Mouse (Mus musculus) v-Abl transformed pro-B cells (cell line): ENCODE results near the gene Rundc3a.

ENCODE experiments used
- in situ Hi-C, 2 experiments: fragments of 400-800 bp; cut with MboI; formaldehyde crosslinking; loops; one replicate each; pipeline ENCODE4 v1.15.1; 2025; ENCODE audit not compliant: unreplicated experiment in 2 of 2

Rundc3a gene

DNA sequence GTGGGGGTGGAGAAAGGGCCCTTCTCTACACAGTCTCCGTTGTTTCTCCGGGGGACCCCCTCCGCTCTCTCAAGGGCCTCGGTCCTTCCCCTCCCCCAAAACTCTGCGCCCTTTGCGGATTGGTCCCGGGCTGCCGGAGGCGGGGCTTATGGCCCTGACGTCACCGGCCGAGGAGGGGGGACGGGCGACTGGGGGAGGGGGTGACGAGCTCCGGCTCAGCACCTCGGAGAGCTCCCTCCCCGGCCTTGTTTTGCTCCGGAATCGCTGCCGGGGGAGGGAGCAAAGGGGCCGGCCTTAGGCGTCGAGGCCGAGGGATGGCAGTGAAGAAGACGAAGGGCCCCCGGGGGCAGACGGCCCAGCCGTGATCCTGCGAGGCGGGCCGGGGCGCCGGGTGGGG, at the start of gene Rundc3a:
TSS of gene Rundc3a (plus strand) at position 166 of the 397 bp plus-strand sequence.
- in situ Hi-C loops, result no loop called here

DNA sequence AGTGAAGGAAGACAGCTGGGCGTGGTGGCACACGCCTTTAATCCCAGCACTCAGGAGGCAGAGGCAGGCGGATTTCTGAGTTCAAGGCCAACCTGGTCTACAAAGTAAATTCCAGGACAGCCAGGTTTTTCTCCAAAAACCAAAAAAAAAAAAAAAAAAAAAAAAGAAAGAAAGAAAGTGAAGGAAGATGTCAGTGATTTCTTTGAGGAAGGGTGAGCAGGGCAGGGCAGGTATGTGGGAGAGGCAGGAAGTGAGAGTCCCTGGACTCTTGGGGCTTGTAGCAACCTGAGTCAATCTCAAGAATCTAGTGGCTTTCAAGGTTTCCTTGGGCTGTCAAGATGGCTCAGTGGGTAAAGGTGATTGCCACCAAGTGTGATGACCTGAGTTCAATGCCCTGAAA, 48.7 kb upstream of the Rundc3a start:
- in situ Hi-C loops, result no loop called here

DNA sequence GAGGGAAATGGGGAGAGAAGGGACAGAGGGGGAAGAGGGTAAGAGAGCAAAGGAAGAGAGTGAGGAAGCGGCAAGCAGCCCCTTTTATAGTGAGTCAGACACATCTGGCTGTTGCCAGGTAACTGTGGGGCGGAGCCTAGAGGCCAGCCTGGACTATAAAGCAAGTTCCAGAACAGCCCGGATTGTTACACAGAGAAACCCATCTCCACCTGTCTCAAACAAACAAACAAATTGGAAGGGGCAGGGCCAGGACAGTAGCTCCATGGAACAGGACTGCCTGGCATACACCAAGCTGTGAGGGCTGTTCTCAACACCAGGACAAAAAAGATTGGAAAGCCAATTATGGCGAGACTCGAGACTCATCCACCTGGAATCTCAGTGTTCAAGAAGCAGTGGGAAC, 46.3 kb upstream of the Rundc3a start:
- in situ Hi-C loops, result no loop called here

DNA sequence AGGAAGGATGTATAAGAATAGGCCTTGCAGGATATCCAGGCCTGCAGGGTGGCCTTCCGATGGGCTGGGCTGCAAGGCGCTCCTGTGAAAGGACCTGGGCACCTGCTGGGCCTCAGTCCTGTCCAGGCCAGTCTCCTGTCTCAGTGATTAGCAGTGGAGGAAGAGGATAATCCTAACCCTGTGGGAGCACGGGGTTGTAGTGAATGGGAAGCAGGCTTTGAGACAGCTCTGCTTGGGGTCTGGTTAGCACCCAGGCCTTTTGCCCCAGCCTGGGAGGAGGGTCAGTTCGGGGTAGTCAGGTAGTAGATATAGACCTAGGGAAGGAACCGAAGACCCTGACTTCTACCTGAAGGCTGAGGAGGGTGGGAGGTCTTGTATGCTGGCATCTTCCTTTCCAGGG, 45.5 kb upstream of the Rundc3a start:
- in situ Hi-C loops, result no loop called here

DNA sequence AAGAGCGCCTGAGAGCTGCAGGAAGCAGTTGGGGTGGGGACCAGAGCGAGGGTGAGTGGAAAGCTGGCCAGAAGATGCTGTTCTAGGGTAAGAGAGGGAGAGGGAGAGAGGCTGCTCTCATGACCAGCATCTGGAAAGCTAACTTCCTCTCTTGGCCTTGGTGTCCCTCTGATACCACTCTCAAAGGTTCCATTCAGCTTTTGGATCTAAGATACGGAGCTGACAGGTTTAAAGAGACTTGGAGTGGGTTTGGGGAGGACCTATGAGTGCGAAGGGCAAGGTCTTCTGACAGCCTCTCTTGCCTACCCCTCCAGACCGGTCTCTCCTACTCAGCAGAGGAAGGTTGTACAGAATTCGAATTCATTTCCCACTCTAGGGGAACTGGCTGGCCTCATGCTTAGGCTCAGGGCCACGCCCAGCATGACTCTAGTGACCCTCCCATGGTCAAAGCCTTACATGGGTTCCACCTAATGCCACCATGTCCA, 45.1 kb upstream of the Rundc3a start:
- in situ Hi-C loops, result no loop called here

DNA sequence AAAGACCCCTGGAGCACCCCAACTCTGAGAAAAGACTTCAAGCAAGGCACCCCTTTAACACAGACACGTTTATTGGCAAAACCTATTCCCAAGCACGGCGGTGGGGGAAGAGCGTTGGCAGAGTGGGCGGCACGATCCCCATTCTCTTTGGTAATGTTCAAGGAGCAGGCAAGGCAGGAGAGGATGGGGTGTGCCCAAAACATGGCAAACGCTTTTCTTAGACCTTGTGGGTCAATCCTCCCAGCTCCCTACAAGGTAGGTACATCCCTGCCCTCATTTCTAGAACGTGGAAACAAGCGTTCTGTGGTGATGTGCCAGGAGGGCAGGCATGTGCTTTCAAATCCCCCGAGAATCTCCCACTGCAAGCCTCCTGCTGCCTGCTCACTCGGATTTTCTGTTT, 44.4 kb upstream of the Rundc3a start:
- in situ Hi-C loops, result no loop called here

DNA sequence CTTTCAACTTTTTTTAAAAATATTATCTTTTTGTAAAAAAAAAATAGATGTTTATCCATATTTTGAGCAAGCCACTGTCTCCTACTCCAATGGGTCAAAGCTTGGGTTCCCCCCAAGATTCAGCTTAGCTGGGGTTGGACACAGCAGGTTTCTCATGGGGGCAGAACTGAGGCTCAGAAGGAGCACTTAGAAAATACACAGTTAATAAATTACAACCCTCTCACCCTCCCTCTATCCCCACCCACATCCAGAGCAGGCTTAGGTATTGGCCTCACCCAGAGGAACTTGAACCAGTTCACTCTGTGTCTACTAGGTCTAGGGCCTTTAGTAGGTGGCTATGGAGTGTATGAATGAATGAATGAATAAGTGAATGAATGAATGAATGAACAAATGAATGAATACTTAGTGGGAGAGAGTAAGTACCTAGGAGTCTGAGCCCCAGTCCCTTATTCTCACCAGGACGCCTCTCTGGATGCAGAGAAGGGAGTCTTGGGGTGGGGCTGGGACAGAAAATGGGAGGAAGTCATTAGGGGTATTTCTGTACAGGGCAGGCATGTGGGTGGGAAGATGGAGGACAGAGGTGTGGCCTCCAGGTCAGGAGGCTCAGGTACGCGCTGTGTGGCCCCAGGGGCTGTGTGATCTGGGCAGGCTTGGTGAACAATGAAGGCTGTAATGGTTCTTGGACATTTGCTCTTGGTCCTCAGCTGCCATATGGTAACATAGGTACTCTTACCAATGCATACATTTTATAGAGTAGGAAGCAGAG, 43.8 kb upstream of the Rundc3a start:
- in situ Hi-C loops, result no loop called here

DNA sequence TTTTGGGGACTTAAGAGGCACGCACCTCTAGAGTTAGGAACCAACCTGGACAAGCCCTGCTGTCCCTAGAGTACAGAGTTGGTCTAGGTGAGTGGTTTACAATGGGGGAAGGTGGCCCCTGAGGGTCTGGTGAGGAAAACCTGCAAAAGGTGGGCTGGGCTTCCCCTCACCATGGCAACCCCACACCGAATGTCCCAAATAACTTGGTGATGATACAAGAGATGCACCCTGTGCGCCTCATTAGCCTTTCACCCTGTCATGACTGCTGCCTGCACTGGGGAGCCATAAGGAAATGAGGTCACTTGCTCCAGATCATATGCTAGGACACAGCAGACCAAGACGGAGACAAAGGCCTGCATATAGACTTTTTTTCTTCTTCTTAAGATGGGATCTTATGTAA, 42.8 kb upstream of the Rundc3a start:
- in situ Hi-C loops, result no loop called here

DNA sequence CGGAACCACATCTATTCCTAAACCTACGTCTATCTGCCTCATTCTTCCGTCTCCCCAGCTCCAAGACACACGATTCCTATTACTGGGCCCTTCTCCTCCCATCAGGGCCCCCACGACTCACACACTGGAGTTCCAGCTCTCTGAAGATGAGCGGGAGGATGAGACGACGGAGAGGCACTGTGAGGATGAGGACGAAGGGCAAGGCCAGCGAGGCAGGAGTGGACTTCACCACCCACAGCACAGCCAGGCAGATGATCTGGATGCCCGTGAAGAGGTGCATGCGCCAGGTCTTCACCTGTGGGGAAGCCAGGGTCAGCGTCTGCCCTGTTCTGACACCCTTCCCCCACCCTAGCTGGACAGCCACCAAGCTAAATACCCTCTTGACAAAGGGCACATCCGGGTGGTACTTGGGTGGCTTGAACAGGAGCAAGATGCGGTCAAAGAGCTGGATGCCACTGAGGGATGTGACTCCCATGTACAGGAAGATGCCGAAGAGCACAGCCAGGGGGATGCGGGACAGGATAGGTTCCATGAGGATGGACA, 42.2 kb upstream of the Rundc3a start:
- in situ Hi-C loops, result no loop called here

DNA sequence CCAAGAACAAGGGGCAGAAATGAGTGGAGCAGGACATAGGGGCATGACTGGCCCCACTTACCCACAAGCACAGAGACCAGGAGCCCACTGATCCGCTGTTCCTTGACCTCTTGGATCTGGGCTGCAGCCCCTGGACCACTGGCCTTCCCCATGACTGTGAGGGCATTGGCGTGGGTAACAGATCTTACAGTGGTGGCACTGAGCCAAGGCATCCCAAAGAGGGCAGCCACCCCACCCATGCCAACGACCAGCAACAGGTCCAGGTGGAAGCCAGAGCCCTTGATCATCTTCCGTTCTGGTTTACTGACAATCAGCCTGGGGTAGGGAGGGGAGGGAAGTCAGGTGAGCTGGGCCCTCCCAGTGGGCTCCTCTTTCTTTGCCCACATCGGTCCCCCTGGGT, 40.8 kb upstream of the Rundc3a start:
- in situ Hi-C loops, result no loop called here

DNA sequence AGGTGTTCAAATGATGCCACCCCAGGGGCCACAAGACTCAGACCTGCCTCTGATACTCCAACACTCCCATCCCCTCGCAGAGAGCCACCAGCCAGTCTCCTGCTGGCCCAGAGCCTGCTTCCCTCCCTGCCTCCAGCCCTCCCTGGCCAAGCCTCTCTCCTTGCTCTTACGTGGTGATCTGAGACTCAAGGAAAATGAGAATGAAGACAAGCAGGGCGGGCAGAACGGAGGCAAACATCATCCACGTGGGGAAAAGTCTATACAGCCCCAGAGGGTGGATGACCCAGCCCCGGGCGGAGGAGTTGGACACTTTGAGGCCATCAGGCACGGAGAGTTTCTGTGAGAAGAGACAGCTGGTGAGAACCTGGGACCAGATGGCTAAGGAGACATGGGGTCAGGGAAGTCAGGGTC, 40.2 kb upstream of the Rundc3a start:
- in situ Hi-C loops, result no loop called here

DNA sequence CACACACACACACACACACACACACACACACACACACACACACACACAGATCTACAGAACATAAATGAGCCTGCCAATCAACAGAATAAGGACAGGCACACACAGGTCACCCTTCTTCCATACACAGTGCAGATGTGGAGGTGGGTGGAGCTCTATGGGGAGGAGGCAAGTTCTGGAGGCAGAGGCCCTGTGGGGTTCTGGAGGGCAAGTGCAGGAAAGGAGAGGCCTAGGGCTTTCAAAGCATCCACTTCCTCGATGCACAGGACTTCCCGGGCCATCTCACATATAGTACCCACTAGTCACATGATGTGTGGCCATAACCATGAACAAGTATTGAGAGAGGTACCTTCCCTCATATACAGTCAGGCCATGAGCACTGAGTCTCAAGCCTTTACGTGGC, 37.7 kb upstream of the Rundc3a start:
- in situ Hi-C loops, result no loop called here

DNA sequence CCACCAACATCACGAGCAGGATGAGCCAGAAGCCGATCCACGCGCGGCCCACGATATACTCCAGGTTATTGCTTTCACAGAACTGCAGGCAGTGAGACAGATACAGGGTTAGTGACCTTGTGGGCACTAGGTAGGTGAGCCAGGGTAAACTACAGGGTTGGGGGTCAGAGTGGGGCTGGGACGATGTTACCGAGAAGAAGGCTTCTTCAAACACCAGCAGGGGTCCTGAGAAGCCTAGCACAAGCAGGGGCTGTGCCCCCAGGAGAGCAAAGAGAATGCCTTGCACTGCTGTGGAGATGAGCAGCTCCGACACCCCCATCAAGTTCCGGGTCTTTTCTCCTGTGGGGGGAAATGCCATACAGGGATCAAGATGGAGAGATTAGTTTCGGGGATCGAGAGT, 37.0 kb upstream of the Rundc3a start:
- in situ Hi-C loops, result no loop called here

DNA sequence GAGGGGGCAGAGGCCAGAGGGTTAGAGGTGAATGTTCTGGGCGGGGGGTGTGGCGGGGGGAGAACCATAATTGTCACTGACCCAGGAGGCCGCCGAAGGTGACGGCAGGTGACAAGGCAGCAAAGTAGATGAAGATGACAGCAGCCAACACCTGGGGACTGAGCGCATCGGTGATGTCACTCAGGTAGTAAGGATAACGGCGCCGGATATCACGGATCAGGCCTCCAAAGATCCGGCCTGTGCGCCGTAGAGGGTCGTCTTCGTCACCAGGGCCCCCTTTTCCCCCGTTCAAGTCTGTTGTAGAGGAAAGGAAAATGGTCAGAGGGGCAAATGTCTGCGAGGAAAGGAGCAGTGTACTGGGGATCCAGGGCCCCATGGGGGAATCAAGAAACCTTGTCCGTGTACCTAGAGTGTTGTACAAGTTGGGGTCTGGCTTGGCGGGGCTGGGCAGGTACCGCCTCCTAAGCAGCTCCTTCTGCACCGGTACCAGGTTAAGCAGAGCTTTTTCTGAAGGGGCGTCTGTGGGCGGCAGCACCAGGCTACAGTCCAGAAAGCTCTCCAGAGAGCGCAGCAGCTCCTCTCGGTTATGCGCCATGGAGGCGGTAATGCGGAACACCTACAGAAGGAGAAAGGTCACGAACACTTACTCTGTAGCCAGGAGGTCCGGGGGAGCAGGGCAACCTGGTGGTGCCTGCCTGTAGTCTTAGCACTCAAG, 36.4 kb upstream of the Rundc3a start:
- in situ Hi-C loops, result no loop called here

DNA sequence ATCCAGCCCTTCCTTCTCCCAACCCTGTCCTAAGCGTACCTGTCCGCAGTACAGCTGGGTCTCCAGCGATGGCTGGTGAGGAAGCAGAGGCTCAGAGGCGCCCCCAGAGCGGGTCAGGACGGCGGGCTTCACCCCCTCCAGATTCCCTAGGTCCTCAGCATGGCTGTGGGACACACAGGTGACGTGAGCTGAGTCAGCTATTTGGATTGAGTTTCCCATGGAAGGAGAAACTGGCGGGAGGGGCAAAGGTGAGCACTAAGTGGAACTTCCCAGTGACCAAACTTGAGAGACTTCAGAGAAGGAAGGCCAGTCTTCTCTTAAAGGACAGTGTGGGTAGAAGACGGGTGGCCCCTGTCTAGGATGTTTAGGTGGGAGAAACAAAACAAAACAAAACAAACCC, 34.8 kb upstream of the Rundc3a start:
- in situ Hi-C loops, result no loop called here

DNA sequence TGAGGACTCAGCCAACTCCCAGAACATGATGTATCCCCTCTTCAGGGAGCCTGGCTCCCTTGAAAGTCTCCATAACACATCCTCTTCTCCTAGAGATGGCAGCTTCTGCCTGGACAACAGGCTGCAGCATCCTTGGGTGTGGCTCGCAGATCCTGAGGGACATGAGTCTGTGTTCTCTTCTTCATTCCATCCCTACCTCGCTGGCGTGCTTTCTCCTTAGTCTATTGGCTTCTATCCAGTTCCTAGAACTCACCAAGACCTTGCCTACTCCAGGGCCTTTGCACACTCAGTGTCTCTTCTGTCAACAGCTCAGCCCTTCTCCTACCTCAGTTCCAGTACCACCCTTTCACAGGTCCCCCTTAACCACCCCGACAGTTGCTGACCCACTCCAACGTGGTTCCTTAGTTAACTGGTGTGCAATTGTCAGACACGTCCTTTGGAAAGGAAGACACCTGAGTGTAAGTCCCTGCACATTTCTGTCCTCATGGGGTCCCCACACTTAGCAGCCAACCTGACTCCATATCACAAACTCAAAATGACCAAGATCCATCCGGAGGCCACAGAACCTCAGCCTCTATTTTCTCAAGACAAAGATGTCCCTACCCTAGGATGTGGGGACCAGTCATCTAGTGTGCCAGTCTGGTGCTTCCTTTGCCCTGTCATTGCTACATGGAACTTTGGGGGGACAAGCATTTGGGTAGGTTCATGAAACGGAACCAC, 31.3 kb upstream of the Rundc3a start:
- in situ Hi-C loops, result no loop called here

DNA sequence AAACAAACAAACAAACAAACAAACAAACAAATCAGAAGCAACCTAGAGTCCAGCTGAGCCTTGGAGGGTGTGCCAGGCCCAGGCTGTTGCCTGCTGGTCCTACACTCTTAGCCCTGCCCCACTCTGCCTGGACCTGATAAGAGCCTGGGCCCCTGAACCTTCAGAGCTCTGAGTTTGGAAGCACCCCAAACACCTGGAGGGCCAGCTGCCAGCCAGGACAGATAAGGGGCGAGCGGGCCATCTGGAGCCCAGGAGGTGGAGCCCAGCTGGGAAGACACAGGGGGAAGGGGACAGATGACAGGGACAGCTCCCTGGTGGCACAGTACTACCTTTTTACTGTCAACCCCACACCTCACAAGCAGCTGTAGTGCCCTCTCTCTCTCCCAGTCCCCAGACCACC, 29.6 kb upstream of the Rundc3a start:
- in situ Hi-C loops, result no loop called here

DNA sequence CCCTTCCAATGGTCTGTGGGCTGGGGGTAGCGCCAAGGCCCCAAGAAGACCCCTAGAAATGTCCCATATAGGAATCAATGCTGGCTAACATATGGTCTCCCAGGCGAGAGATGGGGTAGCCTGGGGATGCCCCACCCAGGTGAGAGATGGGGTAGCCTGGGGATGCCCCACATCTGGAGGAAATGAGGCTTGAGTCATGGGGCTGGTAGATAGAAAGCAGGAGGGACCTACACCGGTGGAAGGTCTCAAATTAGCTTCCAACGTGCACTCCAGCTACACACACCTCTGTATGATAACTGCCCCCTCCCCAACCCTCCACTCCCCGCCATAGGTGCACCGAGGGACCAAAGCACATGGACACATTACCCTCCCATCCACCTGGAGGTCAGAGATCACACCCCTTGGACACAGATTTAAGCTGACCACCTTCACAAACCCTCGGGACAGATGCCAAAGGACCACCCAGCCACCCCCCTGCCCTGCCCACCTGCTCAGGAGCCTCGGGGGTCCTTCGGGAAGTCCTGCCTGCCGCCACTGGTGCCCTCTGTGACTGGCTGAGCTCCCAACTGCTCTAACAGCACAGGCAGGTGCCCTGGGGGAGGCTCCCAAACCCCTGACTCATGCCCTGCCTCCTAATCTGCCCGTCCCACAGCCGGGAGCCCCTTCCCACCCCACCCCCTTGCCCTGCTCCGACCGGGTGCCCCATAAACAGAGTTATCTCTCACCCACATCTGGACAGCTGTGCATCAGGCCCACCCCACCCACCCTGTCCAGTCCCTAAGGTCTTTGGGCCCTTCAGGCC, 28.4 kb upstream of the Rundc3a start:
- in situ Hi-C loops, result loop anchor here in 1 of 2 experiments (5.0 kb wide), 1 partner anchor 37 kb away; no protein-coding TSS in a partner anchor

DNA sequence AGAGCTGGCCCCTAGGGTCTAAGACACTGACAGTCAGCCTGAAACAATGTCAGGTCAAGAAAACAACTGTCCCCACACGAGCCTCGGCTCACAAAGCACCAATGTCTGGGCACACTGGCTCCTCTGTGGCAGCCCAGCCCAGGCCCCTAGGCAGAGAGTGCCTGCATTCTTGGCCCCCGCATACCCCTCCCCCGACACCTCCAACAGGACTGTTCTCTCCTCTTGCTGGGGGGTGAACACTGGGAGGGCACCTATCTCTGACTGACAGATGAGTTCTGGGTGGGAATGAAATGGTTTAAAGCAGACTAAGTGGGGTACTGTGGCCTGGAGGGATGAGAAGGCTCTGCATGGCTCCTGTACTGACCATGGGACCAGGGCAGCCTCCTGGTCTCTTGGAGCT, 27.5 kb upstream of the Rundc3a start:
- in situ Hi-C loops, result loop anchor here in 1 of 2 experiments (5.0 kb wide), 1 partner anchor 38 kb away; no protein-coding TSS in a partner anchor

DNA sequence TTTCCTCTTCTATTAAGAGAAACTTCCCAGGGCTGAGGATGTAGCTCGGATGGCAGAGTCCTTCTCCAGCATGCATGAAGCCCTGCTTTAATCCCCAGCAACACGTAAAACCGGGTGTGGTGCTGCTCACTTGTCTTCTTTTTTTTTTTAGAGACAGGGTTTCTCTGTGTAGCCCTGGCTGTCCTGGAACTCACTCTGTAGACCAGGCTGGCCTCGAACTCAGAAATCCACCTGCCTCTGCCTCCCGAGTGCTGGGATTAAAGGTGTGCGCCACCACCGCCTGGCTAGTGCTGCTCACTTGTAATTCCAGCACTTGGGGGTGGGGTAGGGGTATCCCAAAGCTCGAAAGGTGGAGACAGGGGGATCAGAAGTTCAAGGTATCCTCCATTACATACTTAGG, 27.1 kb upstream of the Rundc3a start, which contains the start of gene Slc4a1:
TSS of gene Slc4a1 (minus strand) at position 101 of the 400 bp plus-strand sequence.
- in situ Hi-C loops, result loop anchor here in 1 of 2 experiments (5.0 kb wide), 1 partner anchor 39 kb away; no protein-coding TSS in a partner anchor
